Mouse (Mus musculus): ENCODE measurements around the gene Lrrc28.
A peak's percentile ranks its signal among the peaks of the same experiment; 100 is the strongest.
"Not testable (repeated sequence)": the region's sequence is repeated elsewhere in the genome, so short reads cannot be mapped to it uniquely, and the experiment has no call there.

Gene Lrrc28

DNA sequence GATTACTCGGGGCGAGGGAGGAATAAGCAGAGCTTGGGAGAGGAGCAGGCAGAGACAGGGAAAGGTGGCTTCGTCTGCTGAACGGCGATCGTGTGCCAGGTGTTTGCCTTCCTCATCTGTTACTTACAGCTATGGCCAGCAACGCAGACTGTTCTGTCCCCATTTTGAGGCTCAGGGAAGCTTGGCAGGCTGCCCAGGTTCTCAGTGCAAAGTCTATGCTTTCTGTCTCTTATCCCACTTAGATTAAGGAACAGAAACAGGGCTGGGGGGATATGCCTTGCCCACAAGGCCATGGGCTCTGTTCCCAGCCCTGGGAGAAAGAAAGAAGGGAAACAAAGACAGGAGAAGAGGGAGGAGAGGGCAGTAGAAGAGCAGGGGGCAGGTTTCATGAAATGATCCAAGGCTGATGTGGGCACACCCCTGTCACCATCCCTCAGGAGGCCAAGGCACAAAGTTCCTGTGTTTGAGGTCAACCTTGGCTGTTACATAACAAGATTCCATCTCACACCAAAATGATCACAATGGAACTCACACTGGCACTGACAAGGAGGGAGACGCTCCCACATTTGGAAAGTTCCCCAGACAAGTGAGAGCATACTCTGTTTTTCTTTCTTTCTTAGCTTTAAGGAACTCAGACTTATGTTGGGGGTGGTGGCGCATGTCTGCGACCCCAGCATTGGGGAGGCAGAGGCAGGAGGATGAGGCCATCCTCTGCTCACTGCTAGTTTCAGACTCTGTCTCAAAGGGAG is 116.8 kb downstream of the Lrrc28 start:
- peak; percentile 44 for DNase-seq

DNA sequence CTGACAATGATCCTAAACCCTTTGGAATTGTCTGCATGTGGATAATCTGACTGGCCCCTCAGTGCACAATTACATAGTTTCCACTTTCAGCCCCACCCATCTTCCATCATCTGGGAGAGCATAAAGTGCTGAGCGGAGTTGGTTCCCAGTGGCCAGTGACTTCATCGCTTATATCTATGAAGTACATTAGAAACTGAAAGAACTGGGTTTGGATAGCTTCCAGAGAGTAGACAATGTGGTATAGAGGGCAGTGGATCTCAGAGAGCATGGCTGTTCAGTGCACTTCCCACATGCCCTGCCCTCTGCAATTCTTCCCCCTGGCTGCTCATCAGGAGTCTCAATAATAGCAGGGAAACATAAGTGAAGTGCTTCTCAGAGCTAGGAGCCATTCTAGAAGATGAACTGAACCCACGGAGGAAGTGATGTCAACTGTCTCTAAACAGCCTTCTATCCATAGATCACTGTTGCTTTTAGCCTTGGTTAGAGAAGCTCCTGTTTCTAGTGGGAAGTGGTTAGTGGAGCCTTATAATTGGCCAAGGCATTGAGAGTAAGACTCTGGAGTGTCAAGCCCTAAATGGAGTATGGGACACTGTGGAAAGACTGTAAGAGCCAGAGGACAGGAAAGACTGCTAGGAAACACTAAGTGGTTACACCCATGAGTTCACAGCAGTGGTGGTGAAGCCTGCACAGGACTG is 119.0 kb downstream of the Lrrc28 start:
- DNase-seq = no peak

DNA sequence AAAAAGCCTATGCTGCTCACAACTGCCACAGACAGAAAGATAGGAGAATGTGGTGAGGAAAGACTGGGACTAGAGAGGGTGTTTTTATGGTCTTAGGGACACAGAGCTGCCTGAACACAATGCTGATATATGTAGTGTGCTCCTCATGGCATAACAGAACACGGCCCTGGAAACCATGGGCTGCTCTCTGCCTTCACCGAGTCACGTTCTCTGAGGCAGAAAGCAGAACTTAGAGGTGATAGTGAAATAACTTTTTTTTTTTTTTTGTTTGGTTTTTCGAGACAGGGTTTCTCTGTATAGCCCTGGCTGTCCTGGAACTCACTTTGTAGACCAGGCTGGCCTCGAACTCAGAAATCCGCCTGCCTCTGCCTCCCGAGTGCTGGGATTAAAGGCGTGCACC is 121.0 kb downstream of the Lrrc28 start:
- DNase-seq = not testable (repeated sequence)

DNA sequence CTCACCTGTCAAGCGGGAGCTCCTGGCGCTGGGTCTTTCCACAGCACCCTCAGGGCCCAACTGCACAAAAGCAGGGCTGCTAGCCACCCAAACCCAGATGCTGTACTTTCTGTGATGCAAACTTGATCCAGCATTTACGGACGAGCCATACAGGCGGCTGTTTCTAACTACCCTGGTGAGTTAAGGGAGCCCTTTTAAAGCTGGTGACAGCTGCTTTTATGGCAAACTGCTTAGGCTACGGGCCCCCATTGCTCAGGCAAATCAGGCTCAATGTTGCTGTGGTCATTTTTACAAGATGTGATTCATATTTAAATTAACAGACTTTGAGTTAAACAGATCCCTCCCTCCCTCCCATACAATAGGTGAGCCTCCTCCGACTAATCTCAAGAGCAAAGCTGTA is 121.7 kb downstream of the Lrrc28 start:
- no peak for DNase-seq

DNA sequence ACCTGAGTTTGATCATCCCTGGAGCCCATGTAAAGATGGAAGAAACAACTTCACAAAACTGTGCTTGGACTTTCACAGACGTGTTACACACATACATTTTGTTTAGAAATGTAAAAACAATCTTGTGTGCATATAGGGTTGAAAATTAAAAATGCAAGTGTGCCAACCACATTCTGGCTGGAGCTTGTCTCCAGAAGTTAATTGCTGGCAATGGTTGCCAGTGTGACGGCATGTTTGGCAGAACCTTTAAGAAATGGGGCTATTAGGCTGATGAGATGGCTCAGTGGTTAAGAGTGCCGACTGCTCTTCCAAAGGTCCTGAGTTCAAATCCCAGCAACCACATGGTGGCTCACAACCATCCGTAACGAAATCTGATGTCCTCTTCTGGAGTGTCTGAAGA is 123.3 kb downstream of the Lrrc28 start:
- not testable (repeated sequence) for DNase-seq

DNA sequence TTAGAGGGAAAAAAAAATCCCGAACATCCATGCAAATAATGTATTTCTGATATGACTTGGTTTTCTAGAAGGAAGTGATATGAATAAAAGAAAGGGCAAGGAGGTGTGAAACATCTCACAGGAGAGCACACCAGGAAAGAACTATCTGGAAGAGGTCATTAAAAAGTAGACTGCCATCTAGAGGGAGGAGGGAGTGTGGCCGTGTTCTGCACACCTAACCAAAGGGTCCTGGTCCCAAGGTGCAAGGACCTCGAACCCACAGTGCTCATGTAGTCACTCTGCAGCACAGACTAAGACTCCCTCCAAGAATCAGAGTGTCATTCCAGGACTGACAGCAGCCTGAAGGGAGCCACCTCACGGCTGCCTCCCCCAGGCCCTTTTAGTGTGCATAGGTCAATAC is 124.1 kb downstream of the Lrrc28 start:
- DNase-seq = no peak

DNA sequence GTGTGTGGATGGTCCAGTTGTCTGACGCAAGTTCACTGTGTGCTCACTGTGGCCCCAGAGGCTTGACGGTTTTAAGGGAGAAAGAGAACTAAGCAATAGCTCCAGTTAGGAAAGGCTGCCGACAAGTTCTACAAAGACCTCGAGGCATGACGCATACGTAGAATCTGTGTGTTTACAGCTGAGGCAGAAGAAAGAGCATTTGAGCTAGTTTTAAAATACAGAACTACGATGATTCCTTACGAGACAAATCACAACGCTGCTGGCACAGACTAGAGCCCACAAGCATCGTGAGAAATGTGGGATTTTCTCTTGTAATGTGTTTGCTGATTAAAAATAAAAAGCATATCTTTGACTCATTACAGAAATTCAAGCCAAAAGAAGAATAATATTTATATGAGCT is 125.1 kb downstream of the Lrrc28 start:
- DNase-seq = no peak

DNA sequence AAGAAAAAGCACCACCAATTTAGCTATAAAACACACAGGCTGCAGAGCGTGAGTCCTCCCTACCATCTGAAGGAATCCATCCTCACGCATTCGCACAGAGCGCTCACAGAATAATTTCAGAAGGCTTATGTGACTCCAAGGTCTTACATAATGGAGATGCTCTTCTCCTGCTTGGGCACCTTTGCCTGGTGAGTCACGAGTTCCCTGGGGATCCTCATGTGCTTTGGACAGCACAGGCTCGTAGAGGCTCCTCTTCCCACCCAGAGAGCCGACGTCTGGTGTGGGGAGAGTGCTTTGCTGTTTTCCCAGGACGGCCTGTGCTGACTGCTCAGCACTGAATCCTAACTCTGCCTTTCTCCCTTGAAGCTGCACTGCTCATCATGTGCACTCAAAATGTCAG is 129.4 kb downstream of the Lrrc28 start:
- DNase-seq = no peak

DNA sequence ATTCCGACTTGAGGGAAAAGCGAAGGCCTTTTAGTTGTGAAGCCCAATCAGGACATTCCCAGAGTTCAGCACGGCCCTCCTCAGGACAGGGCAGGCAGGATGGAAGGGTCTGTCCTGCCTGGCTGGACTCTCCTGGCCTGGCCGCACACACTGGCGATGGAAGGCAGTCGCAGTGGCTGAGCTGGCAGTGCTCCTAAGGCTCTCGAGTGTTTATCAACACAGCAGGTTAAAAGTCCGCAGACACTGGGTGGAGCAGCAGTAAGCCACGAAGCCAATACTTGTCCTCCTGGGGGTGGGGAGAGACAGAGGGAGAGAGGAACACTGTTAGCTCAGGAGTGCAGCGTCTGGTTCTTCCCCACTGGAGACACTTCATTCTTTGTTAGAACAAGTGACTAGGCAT is 130.2 kb downstream of the Lrrc28 start:
- no peak for DNase-seq

DNA sequence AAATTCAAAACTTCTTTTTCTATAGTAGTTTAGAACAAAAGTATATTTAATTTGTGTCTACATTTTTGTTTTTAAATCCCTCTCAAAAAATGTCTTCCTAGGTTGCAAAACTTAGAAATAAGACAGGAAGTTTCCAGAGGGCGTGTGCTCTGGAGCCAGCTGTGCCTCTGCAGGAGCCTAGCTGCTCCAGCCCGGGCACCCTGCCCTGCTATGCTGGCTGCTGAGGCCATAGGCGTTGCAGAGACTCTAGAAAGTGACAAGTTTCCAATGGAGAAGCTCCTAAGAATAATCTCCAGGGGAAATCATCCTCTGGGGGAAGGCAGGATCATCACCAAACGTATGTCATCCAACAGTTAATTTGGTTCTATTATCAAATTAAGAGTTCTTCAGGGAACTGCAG is 130.7 kb downstream of the Lrrc28 start:
- DNase-seq = no peak

DNA sequence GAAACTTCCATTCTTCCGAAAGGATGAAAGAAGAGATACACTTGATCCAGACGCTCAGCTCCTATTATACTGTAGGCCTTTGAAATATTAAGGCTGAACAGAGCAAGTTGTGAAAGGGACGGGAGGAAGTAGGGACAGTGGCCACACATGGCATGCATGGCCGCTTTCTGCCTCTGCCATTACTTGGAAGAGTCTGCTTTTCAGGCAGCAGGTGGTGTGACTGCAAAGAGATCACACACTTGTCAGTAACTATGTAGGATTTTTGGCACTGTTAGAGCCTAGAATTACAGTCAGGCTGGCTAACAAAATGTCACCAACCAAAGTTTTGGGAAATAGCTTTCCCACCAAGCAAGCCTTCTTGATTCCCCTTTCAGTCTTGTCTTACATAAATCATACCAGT is 131.4 kb downstream of the Lrrc28 start:
- DNase-seq = no peak

DNA sequence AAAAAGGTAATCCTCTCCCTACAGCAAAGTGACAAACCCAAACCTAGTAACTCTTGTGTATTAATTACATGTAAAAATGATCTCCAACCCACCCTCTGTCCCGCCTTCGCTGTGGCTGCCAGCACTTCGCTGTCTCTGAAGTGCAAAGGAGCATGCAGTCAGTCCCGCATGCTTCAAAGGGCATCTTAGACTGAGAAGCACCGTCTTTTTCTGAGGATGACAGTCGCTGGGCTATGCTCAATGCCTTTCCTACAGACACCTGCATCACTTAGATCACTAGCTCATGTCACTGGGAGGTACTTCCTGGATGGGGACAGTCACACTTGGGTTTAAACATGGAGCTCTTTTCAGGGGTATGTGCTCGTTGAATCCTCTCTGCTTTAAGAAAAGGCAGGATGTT is 133.5 kb downstream of the Lrrc28 start:
- no peak for DNase-seq

DNA sequence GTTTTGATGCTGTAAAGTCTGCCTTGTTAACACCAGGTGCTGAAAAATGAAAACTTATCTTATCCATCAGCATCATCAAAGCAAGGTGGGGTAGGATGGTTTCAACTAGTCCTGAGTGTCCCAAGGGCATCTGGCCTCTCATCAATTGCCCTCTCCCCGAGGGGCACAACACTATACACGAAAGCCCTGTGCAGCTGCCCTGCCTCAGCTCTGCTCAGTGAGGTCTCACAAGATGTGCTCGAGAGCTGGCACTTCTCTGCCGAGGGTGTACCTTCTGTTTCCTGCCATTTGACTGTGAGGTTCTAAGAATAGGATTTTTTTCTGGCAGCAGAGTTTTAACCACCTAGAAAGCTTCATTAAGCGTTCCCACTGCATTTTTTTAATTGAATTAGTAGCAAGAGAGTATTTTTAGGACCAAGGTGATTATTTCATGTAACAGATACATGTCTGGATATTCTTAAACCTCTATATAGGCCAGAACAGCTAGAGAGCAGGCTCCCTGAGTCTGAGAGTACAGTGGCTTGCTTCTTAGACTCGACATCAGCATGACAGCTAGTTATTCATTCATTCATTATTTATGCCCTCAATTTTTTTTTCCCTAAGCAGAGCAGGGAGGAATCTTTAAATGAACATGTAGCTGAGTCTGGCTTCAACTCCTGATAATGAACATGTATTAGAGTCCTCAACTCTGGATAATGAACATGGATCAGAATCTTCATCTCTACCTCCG is 141.6 kb downstream of the Lrrc28 start:
- DNase-seq = peak; percentile 16

DNA sequence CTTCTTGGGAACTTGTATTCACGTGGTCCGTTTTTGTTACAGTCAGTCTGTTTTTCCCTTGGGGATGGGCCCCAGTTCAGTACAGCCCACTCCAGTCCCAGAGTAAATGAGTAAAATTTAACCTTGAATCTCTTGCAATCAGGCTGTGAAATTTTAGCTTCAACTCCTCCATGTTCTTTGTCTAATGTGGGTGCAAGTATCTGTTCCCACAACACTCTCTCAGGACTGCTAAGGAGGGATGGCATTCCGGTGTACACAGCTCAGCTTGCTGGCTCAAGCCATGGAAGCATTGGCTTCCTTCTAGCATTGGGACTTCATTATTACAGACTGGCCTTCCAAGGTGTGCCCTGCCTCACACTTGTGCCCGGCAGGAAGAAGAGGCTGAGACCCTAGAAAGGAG is 142.4 kb downstream of the Lrrc28 start:
- no peak for DNase-seq

DNA sequence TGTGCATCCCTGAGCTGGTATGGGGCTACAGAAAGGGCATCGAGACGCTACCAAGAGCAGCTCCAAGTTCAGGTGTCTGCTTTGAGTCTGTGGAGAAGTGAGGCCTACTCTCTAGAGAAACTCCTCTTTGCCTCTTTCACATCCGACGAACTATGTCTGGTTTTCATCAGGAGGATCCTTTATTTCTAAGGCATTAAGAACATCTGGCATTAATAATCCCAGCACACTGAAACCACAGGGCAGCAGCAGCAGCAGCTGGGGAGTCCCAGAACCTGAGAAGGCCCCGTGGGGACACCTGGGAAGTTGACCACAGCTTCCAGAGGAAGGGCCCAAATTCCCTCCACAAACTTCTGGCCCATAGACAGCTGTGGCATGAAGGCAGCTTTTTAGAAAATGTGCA is 144.2 kb downstream of the Lrrc28 start:
- no peak for DNase-seq

DNA sequence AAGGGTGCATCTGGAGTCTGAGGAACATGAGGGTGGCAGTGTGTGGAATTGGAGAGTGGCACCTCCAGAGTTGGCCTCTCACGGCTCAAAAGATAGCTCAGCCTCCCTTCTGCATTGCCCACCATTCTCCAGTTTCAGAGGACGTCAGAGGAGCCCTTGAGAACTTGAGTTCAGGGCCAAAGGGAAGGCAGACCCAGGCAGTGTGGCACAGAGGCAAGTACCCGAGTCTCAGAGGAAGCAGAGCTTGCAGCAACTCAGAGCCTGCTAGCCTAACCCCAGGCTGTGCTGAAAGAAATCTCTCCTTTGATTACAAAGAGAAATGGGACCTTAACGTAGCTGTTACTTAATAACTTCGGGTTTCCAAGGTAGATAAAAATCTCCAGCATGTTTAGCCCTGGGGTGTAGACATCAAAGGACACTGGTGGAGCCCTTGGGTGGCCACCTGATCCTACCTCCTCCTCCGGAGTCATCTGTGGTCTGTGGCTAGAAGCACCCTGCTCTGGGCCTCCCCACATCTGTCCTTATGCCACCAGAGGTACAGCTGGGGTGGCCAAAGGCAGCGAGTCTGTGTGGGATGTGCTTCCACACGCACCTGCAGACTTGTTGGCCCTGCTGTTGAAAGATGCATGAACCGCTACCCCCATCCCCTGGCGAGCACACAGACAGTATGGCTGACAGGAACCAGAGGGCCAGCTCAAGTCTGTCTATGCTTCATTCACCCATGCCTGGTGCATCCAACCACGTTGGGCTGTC is 144.8 kb downstream of the Lrrc28 start:
- DNase-seq = no peak

DNA sequence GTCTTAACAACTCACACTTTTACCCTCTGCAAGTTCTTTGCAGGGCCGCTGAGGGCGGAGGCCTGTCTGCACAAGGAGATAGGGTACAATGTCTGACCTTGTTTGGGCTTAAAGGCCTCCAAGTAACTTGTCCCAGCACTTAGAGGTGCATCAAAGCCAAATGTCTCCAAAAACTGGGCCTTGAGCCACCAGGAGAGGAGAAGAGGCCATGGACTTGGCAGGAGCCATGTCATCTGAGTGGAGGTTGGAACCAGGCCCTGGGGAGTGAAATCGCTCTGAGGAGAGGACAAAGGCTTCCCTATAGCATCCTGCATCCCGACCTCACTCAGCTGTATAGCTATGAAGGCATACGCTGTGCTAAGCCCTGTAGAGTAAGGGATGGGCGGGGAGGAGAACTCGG is 145.6 kb downstream of the Lrrc28 start:
- no peak for DNase-seq

DNA sequence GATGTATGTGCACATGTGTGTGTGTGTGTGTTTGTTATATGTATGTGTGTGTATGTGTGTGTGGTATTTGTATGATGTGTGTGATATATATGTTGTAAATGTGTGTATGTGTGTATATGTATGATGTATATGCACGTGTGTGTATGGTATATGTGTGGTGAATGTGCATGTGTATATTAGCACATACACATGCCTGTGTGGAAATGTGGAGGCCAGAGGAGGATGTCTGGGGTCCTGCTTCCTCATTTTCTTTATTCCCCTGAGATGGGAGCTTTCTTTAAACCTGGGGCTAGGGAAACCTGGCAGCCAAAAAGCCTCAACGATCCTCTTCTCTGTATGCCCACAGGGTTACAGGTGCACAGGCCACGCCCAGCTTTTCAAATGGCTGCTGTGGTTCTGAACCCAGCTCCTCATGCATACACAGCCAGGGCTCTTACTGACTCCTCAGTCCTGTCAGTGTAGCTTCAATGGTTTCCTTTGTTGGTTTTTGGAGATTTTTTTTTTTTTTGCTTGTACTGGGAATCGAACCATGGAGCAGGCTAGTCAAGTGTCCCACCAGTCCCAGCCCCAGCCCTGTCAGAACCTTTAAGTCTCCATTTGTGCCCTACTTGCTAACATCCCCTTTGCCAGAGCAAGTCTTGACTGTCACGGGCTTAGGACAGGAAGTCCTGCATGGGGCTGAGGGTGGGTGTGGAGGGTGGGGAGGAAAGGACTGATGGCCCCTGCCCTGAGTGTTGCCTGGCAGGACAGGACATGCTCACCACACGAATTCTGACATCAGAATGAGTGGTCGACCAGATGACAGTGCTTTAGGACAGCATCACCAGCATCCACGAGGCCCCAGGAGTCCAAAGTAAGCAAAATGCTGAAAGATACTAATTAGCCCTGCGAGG is 151.0 kb downstream of the Lrrc28 start:
- no peak for DNase-seq

DNA sequence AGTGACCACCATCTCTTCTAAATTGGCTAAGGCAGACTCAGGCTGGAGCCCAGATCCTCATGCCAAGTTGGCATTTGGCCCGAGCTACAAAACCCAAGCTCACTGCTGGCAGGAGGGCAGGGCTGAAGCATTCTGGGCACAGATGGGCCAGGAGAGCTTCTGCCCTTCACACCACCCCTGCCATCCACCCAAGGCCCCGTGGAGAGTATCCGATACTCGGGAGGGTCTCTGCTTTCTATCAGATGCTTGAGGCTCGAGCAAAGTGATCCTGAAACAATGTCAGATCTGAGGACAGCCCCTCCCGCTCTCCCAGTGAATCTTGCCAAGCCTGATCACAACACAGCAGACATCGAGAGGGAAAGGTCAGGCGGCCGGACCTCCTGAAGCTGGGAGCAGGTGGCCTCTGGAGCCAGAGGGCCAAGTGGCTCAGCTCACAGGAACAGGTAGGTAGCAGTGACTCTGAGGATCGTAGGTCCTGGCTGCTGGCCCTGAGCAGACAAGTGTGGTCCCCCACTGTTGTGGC is 157.1 kb downstream of the Lrrc28 start:
- no peak for DNase-seq

DNA sequence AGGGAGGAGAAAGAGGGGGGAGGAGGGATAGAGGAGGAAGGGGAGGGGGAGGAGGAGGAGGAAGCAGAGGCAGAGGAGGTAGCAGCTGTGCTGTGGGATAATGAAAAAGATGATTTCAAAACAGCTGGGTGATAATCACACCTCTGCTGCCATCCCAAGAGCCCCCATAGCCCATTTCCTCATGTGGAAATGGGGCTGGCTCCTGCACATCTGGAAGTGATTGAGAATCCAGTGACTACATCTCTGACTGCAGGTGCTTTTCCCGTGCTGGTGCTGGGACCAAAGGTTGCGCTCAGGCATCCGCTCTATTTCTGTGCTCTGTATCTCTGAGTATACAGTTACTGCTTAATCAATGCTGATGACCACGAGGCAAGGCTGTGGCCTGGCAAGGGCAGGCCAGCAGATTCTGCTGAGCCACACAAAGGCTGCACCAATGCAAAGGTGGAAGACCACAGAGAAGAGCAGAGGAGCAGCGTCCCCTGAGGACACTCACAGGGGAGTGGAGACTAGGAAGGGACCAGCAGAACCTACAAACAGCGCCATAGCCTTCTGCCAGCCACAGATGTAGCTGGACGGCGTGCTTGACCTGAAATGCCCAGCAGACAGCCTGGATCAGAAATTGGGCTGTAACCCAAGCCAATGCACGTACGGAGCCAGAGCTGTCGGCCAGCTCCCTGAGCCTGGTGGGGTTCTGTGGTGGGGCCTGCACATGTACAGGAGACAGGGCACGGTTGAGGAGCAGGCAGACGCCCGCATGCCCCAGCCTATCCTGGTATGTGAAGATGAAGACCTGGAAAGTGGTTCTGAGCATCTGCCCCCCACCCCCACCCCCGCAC is 157.9 kb downstream of the Lrrc28 start:
- no peak for DNase-seq

DNA sequence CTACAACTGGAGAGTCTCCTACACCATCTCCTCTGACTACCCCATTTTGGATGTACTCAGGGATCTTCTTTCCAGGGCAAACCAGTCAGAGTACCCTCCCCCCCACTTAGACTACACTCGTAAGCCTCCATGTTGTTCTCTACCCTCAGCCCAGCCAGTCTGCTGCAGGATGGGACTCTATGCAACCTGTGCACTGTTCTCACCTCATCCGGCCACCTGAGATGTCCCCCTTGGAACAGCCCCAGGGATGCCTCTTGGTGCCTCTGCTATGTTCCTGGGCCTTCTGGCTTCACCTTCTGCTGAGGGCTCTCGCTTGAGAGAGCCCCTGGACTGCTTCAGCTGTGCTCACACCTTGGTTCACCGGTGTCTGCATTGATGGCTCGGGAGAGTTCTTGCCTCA is 158.7 kb downstream of the Lrrc28 start:
- DNase-seq = no peak
